Mouse (Mus musculus): ENCODE measurements around the gene Serf1. TPM values are rescaled to one million over a fixed set of nuclear protein-coding genes. Genes with fewer than 3 reads are reported as not detected.
"Not testable (repeated sequence)": the region's sequence is repeated elsewhere in the genome, so short reads cannot be mapped to it uniquely, and the experiment has no call there.

Gene Serf1
- polyA plus RNA-seq, 1 experiment from 2014 or later = 200 TPM

GRCm38 (mm10) chr13:100123970-100124369 is 16.2 kb downstream of the Serf1 start:
- H3K36me3 ChIP-seq (ENCODE audit: control insufficient read depth, insufficient read depth, low read length) = peaks cover 22% of the 10 kb centered on the region
- 78% methylated on average over 3 of the region's 3 CpGs for WGBS
- ATAC-seq (ENCODE audit: low FRiP score, low TSS enrichment) = no peak
- H3K27me3 ChIP-seq (ENCODE audit: control insufficient read depth, insufficient read depth, low read length) = no peaks in the 10 kb centered on the region
- peaks cover 9% of the 10 kb centered on the region for H3K4me1 ChIP-seq (ENCODE audit: control insufficient read depth, insufficient read depth, low read length)
- no peak overlapping the region for H3K27ac ChIP-seq (ENCODE audit: low read depth, low read length)
- peak overlapping the region; percentile 99 for H3K4me3 ChIP-seq (ENCODE audit: low read length)
- H3K9ac ChIP-seq (ENCODE audit: low read depth, low read length) = no peak overlapping the region; the same call in 1 of the 2 replicates
- H3K4me2 ChIP-seq (replicated peaks; ENCODE audit: low read depth, low read length) = peak overlapping the region; percentile 94
- H3K9me3 ChIP-seq (ENCODE audit: control insufficient read depth, low read length) = no peaks in the 10 kb centered on the region

DNA sequence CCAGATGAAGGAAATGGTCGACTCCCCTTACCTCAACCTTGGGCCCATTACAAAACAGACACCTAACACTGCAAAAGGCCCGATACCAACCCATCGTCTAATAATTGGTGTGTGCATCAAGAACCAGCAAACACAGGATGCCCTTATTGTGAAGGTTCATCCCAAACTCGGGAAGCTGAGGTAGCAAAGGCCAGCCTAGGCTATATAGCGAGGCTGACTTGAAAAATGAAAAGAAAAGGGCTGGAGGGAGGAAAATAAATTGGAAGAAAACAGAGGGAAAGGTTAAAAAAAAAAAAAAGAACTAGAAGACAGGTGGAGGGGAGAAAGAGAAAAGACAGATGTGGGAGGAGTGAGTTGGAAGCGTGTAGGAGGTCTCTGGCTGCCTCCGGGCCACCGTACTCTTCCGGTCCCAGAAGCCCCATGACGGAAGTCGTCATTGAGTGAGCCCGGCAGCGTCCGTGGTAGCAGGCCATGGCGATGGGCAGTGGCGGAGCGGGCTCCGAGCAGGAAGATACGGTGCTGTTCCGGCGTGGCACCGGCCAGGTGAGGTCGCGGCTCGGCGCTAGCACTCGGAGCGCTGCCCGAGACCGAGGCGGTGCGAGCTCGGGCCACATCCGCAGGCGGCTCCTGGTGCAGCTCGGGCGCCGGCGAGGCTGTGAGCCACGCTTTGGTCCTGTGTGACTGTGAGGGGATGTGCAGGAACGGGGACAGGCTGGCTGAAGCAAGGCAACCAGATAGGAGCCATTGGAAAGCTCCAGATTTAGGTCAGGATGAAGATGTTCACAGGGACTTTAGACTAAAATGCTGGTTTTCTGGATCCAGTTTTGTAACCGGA is 16.8 kb downstream of the Serf1 start, which contains the start of gene Smn1:
Gene Smn1 (plus strand): TSS at position 430 of the 835 bp plus-strand sequence.
- Histone ChIP-seq H3K9me3 (ENCODE audit: control insufficient read depth, low read length) (no peaks in the 10 kb centered on the region), H3K27me3 (ENCODE audit: control insufficient read depth, insufficient read depth, low read length) (no peaks in the 10 kb centered on the region), H3K4me3 (ENCODE audit: low read length) (peak within 1 kb of the TSS; percentile 99), H3K9ac (ENCODE audit: low read depth, low read length) (peak within 1 kb of the TSS; percentile 93), H3K4me1 (ENCODE audit: control insufficient read depth, insufficient read depth, low read length) (peaks cover 9% of the 10 kb centered on the region), H3K27ac (ENCODE audit: low read depth, low read length) (no peak within 1 kb of the TSS), H3K36me3 (ENCODE audit: control insufficient read depth, insufficient read depth, low read length) (peaks cover 27% of the 10 kb centered on the region), H3K4me2 (replicated peaks; ENCODE audit: low read depth, low read length) (peak within 1 kb of the TSS; percentile 94)
- 4% methylated on average over 42 of the region's 42 CpGs for WGBS
- ATAC-seq (ENCODE audit: low FRiP score, low TSS enrichment) = peak; percentile 98

GRCm38 (mm10) chr13:100125258-100125643 is 17.4 kb downstream of the Serf1 start:
- WGBS = 2% methylated on average over 10 of the region's 10 CpGs
- no peaks in the 10 kb centered on the region for H3K9me3 ChIP-seq (ENCODE audit: control insufficient read depth, low read length)
- H3K27ac ChIP-seq (ENCODE audit: low read depth, low read length) = no peak overlapping the region
- peak overlapping the region; percentile 94 for H3K4me2 ChIP-seq (replicated peaks; ENCODE audit: low read depth, low read length)
- no peaks in the 10 kb centered on the region for H3K27me3 ChIP-seq (ENCODE audit: control insufficient read depth, insufficient read depth, low read length)
- peaks cover 9% of the 10 kb centered on the region for H3K4me1 ChIP-seq (ENCODE audit: control insufficient read depth, insufficient read depth, low read length)
- H3K4me3 ChIP-seq (ENCODE audit: low read length) = peak overlapping the region; percentile 99
- peak overlapping the region; percentile 93 for H3K9ac ChIP-seq (ENCODE audit: low read depth, low read length)
- 0 out of 2 replicates have a peak, but pooled peaks have one; percentile 41 for ATAC-seq (ENCODE audit: low FRiP score, low TSS enrichment)
- peaks cover 27% of the 10 kb centered on the region for H3K36me3 ChIP-seq (ENCODE audit: control insufficient read depth, insufficient read depth, low read length)

- H3K36me3 ChIP-seq (ENCODE audit: control insufficient read depth, insufficient read depth, low read length) = peaks cover 20% of the 10 kb centered on the region
- H3K4me1 ChIP-seq (ENCODE audit: control insufficient read depth, insufficient read depth, low read length) = no peaks in the 10 kb centered on the region
- no peak overlapping the region for H3K4me3 ChIP-seq (ENCODE audit: low read length)
- H3K9ac ChIP-seq (ENCODE audit: low read depth, low read length) = no peak overlapping the region
- H3K27ac ChIP-seq (ENCODE audit: low read depth, low read length) = no peak overlapping the region
- no peaks in the 10 kb centered on the region for H3K9me3 ChIP-seq (ENCODE audit: control insufficient read depth, low read length)
- no peak overlapping the region for H3K4me2 ChIP-seq (replicated peaks; ENCODE audit: low read depth, low read length)
- no peaks in the 10 kb centered on the region for H3K27me3 ChIP-seq (ENCODE audit: control insufficient read depth, insufficient read depth, low read length)
- WGBS = 81% methylated on average over 8 of the region's 8 CpGs
- ATAC-seq (ENCODE audit: low FRiP score, low TSS enrichment) = no peak
These were observed 34.0 kb downstream of the Serf1 start for GRCm38 (mm10) chr13:100141646-100142314.

GRCm38 (mm10) chr13:100152659-100153058 is 44.8 kb downstream of the Serf1 start:
- Histone ChIP-seq H3K27me3 (ENCODE audit: control insufficient read depth, insufficient read depth, low read length) (no peaks in the 10 kb centered on the region), H3K27ac (ENCODE audit: low read depth, low read length) (no peak overlapping the region), H3K9me3 (ENCODE audit: control insufficient read depth, low read length) (no peaks in the 10 kb centered on the region), H3K4me3 (ENCODE audit: low read length) (no peak overlapping the region), H3K4me1 (ENCODE audit: control insufficient read depth, insufficient read depth, low read length) (no peaks in the 10 kb centered on the region), H3K4me2 (replicated peaks; ENCODE audit: low read depth, low read length) (no peak overlapping the region), H3K9ac (ENCODE audit: low read depth, low read length) (no peak overlapping the region), H3K36me3 (ENCODE audit: control insufficient read depth, insufficient read depth, low read length) (no peaks in the 10 kb centered on the region)
- WGBS = 53% methylated on average over 1 of the region's 1 CpGs
- no peak for ATAC-seq (ENCODE audit: low FRiP score, low TSS enrichment)

GRCm38 (mm10) chr13:100156624-100157023 is 48.8 kb downstream of the Serf1 start:
- Histone ChIP-seq H3K9ac (ENCODE audit: low read depth, low read length) (no peak overlapping the region), H3K36me3 (ENCODE audit: control insufficient read depth, insufficient read depth, low read length) (no peaks in the 10 kb centered on the region), H3K4me1 (ENCODE audit: control insufficient read depth, insufficient read depth, low read length) (no peaks in the 10 kb centered on the region), H3K9me3 (ENCODE audit: control insufficient read depth, low read length) (no peaks in the 10 kb centered on the region), H3K4me3 (ENCODE audit: low read length) (no peak overlapping the region), H3K27me3 (ENCODE audit: control insufficient read depth, insufficient read depth, low read length) (no peaks in the 10 kb centered on the region), H3K27ac (ENCODE audit: low read depth, low read length) (no peak overlapping the region), H3K4me2 (replicated peaks; ENCODE audit: low read depth, low read length) (no peak overlapping the region)
- no peak for ATAC-seq (ENCODE audit: low FRiP score, low TSS enrichment)
- 91% methylated on average over 3 of the region's 3 CpGs for WGBS

GRCm38 (mm10) chr13:100161171-100161870 is 53.5 kb downstream of the Serf1 start:
- H3K27me3 ChIP-seq (ENCODE audit: control insufficient read depth, insufficient read depth, low read length); H3K4me2 ChIP-seq (replicated peaks; ENCODE audit: low read depth, low read length); H3K9ac ChIP-seq (ENCODE audit: low read depth, low read length); H3K4me3 ChIP-seq (ENCODE audit: low read length); H3K4me1 ChIP-seq (ENCODE audit: control insufficient read depth, insufficient read depth, low read length); H3K27ac ChIP-seq (ENCODE audit: low read depth, low read length); H3K36me3 ChIP-seq (ENCODE audit: control insufficient read depth, insufficient read depth, low read length); ATAC-seq (ENCODE audit: low FRiP score, low TSS enrichment); H3K9me3 ChIP-seq (ENCODE audit: control insufficient read depth, low read length): not testable (repeated sequence)
- WGBS = 86% methylated on average over 11 of the region's 11 CpGs

DNA sequence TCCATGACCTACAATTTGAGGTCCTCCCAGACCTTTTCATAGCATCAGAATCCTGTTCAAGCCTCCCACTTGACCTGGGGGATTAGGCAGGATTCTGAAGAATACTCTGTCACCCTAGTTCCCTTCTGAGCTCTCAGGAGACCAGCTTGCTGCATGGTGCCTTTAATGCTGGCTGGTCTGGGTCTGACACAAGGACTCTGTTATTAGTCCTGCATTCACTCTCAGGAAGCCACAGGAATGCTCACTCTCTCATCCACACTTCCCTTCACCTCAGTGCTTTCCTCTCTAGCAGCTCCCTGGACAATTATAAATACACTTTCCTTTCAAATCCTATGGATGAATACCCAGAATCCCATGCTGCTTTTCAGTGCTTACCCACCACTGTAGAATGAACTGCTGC is 54.7 kb downstream of the Serf1 start:
- not testable (repeated sequence) for H3K9me3 ChIP-seq (ENCODE audit: control insufficient read depth, low read length); H3K4me3 ChIP-seq (ENCODE audit: low read length); H3K36me3 ChIP-seq (ENCODE audit: control insufficient read depth, insufficient read depth, low read length); H3K4me1 ChIP-seq (ENCODE audit: control insufficient read depth, insufficient read depth, low read length); H3K9ac ChIP-seq (ENCODE audit: low read depth, low read length); ATAC-seq (ENCODE audit: low FRiP score, low TSS enrichment); H3K27ac ChIP-seq (ENCODE audit: low read depth, low read length); H3K4me2 ChIP-seq (replicated peaks; ENCODE audit: low read depth, low read length); H3K27me3 ChIP-seq (ENCODE audit: control insufficient read depth, insufficient read depth, low read length)
